Mouse (Mus musculus) liver, embryonic 14.5 days (tissue): ENCODE measurements around the gene Filip1l. TPM values are rescaled to one million over a fixed set of nuclear protein-coding genes. Genes with fewer than 3 reads are reported as not detected.

Experiments
- ATAC-seq: fragments of 200-750 bp; cut with Nextera tagmentation; 2 replicates; pipeline ENCODE4 v1.8.0; 2017; ENCODE audit warnings: moderate number of reproducible peaks, mild to moderate bottlenecking, moderate library complexity; ENCODE audit not compliant: insufficient read depth
- DNase-seq, 3 experiments: peaks; one replicate each; pipeline ENCODE4 v3.0.0-alpha.2; 2012 to 2013; ENCODE audit warnings: low read depth in 3 of 3, low spot score in 3 of 3
- H3K27ac ChIP-seq: fragments of 300-500 bp; sonication (generic); 2 replicates; pipeline ENCODE4 v1.5.1; 2014; ENCODE audit warnings: moderate library complexity, mild to moderate bottlenecking, control low read depth, inconsistent platforms
- H3K27me3 ChIP-seq: fragments of 300-500 bp; sonication (generic); 2 replicates; pipeline ENCODE4 v1.6.1; 2014; ENCODE audit warnings: mild to moderate bottlenecking, low read length, moderate library complexity; ENCODE audit not compliant: control insufficient read depth, insufficient read depth
- H3K36me3 ChIP-seq: fragments of 300-500 bp; sonication (generic); replicated peaks from 2 replicates; pipeline ENCODE4 v1.6.1; 2014; ENCODE audit warnings: low read depth; ENCODE audit not compliant: control insufficient read depth, insufficient read depth
- H3K4me1 ChIP-seq, 2 experiments: fragments of 200-500 bp in 1 of 2; fragments of 300-500 bp in 1 of 2; sonication (generic) in 1 of 2; replicated peaks; 2 replicates each; pipeline ENCODE4 v1.6.1; 2012 to 2014; ENCODE audit warnings: antibody characterized with exemption in 1 of 2, inconsistent platforms in 1 of 2, low read length in 1 of 2; ENCODE audit not compliant: control insufficient read depth in 2 of 2, insufficient read depth in 2 of 2
- H3K4me2 ChIP-seq: fragments of 300-500 bp; sonication (generic); 2 replicates; pipeline ENCODE4 v1.6.1; 2014; ENCODE audit warnings: low read depth, mild to moderate bottlenecking, control low read depth, moderate library complexity
- H3K4me3 ChIP-seq, 2 experiments: fragments of 200-500 bp in 1 of 2; fragments of 300-500 bp in 1 of 2; sonication (generic) in 1 of 2; 2 replicates each; pipeline ENCODE4 v1.5.1; 2012 to 2014; ENCODE audit warnings: low read depth in 2 of 2, low read length in 2 of 2, mild to moderate bottlenecking in 2 of 2, control low read depth in 1 of 2, inconsistent platforms in 1 of 2, moderate library complexity in 1 of 2; ENCODE audit not compliant: insufficient read depth in 1 of 2
- H3K9ac ChIP-seq: fragments of 300-500 bp; sonication (generic); replicated peaks from 2 replicates; pipeline ENCODE4 v1.6.1; 2014; ENCODE audit warnings: mild to moderate bottlenecking, control low read depth, moderate library complexity
- H3K9me3 ChIP-seq: fragments of 300-500 bp; sonication (generic); 2 replicates; pipeline ENCODE4 v1.6.1; 2016; ENCODE audit warnings: low read length, mixed read lengths; ENCODE audit not compliant: control insufficient read depth
- CTCF ChIP-seq: IDR thresholded peaks from 2 replicates; pipeline ENCODE4 v1.5.1; 2016; ENCODE audit warnings: antibody characterized with exemption, low read depth, control low read depth
- EP300 ChIP-seq: IDR thresholded peaks from 2 replicates; pipeline ENCODE4 v1.6.1; 2016; ENCODE audit warnings: antibody characterized with exemption, low read depth
- WGBS: fragments of 180-500 bp; shearing (Covaris S2); extraction: QIAGEN DNeasy Blood & Tissue Kit; methylation state at CpG from one replicate; pipeline ENCODE4 v1.1.7; 2014; ENCODE audit not compliant: insufficient replicate concordance; 5-methylcytosine and 5-hydroxymethylcytosine counted together
- polyA plus RNA-seq, 2 experiments: library from polyadenylated mRNA; depleted of rRNA in 1 of 2; stranded (reverse) in 1 of 2; unstranded in 1 of 2; fragments of >200 nt; fragmentation: Nextera tagmentation in 1 of 2; extraction: Ambion mirVana in 1 of 2; gene quantifications; 2 replicates each; pipeline versions ENCODE4 v1.2.1 to v1.2.3; 2012 to 2014

Filip1l gene
- polyA plus RNA-seq, 2 experiments, result 2.1 to 3.3 TPM

DNA sequence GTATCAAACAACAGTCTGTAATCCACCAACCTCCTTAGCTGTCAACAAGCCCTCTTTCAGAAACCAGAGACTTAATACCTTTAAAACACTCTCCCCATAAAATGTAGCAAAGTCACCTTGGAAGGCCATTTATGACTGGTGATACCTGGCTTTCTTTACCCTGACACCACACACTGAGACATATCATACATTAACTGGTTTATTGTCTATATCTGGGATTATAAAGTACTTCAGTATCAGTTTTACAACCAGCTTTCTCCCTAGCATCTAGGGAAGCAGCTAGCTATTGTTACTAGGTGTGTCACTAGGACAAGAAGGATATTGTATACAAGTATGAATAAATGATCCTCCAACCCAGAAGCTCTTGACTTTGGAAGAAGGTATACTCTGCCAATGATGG, 200.3 kb downstream of the Filip1l start:
- DNase-seq (no peak), ATAC-seq (no peak)
- H3K36me3 ChIP-seq, result no peaks in the 10 kb centered on the region
- H3K9ac ChIP-seq, result no peak overlapping the region
- H3K27ac ChIP-seq, result no peak overlapping the region
- no peak for TF ChIP-seq EP300
- TF ChIP-seq CTCF, result no peak
- H3K4me2 ChIP-seq, result no peak overlapping the region
- H3K4me1 ChIP-seq, result no peaks in the 10 kb centered on the region; a peak in 1 of 4 replicates
- no peak overlapping the region for H3K4me3 ChIP-seq
- H3K27me3 ChIP-seq, result peaks cover 11% of the 10 kb centered on the region
- no peaks in the 10 kb centered on the region for H3K9me3 ChIP-seq

DNA sequence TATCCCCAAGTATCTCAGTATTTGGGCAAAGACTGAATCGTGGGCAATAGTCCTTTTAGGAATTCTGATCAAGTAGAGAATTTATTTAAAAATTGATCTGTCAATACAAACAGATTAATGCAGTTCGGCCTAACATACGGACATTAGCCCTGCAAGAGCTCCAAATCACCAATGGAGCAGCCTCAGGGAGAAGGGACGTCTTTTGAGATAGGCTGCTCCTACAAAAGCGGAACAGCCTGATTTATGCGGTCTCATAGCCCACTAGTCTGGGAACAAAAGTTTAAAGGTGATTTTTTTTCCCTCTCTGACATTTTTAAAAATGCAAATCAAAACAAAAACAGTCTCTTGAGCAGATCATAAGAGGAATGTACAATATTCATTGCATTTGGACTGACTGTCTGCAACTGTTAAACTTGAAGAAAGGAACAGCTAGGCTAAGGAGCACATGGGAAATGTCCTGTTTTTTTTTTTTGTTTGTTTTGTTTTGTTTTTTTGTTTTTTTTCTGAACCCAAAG, 202.1 kb downstream of the Filip1l start:
- Histone ChIP-seq H3K27me3 (no peaks in the 10 kb centered on the region; the same call in 1 of the 2 replicates), H3K4me3 (no peak overlapping the region), H3K27ac (no peak overlapping the region), H3K4me2 (no peak overlapping the region), H3K9me3 (no peaks in the 10 kb centered on the region), H3K9ac (no peak overlapping the region), H3K36me3 (no peaks in the 10 kb centered on the region), H3K4me1 (no peaks in the 10 kb centered on the region; a peak in 1 of 4 replicates)
- TF ChIP-seq EP300 (no peak), CTCF (no peak)
- DNase-seq, result no peak
- no peak for ATAC-seq
- WGBS, result 73% methylated on average over 6 of the region's 6 CpGs

- H3K4me1 ChIP-seq, result no peaks in the 10 kb centered on the region; a peak in 1 of 4 replicates
- no peaks in the 10 kb centered on the region for H3K9me3 ChIP-seq
- TF ChIP-seq CTCF (no peak), EP300 (no peak)
- no peak overlapping the region for H3K27ac ChIP-seq
- H3K4me3 ChIP-seq, result no peak overlapping the region
- DNase-seq, result no peak
- H3K4me2 ChIP-seq, result no peak overlapping the region
- WGBS, result 53% methylated on average over 4 of the region's 4 CpGs
- H3K27me3 ChIP-seq, result no peaks in the 10 kb centered on the region; the same call in 1 of the 2 replicates
- no peak overlapping the region for H3K9ac ChIP-seq
- no peaks in the 10 kb centered on the region for H3K36me3 ChIP-seq
- no peak for ATAC-seq
Measured at GRCm38 (mm10) chr16:57555667-57556066, 202.8 kb downstream of the Filip1l start.

- Histone ChIP-seq H3K4me1 (no peaks in the 10 kb centered on the region; a peak in 1 of 4 replicates), H3K9me3 (no peaks in the 10 kb centered on the region), H3K36me3 (no peaks in the 10 kb centered on the region), H3K27me3 (no peaks in the 10 kb centered on the region), H3K4me2 (no peak overlapping the region), H3K27ac (no peak overlapping the region), H3K9ac (no peak overlapping the region), H3K4me3 (no peak overlapping the region)
- WGBS, result 61% methylated on average over 2 of the region's 2 CpGs
- TF ChIP-seq CTCF, result no peak
- no peak for TF ChIP-seq EP300
- ATAC-seq, result no peak
- DNase-seq, result no peak
Measured at GRCm38 (mm10) chr16:57556244-57556643, 203.4 kb downstream of the Filip1l start.

GRCm38 (mm10) chr16:57558258-57558657, 205.4 kb downstream of the Filip1l start:
- H3K9ac ChIP-seq, result no peak overlapping the region
- DNase-seq (no peak), ATAC-seq (no peak)
- no peak overlapping the region for H3K27ac ChIP-seq
- H3K36me3 ChIP-seq, result no peaks in the 10 kb centered on the region
- no peaks in the 10 kb centered on the region; a peak in 1 of 4 replicates for H3K4me1 ChIP-seq
- no peaks in the 10 kb centered on the region for H3K27me3 ChIP-seq
- TF ChIP-seq CTCF (no peak), EP300 (no peak)
- WGBS, result 78% methylated on average over 3 of the region's 3 CpGs
- no peak overlapping the region for H3K4me3 ChIP-seq
- no peak overlapping the region for H3K4me2 ChIP-seq
- no peaks in the 10 kb centered on the region for H3K9me3 ChIP-seq
